Mouse (Mus musculus) stomach, postnatal 0 days (tissue): ENCODE data around the gene Tef. TPM values are rescaled to one million over a fixed set of nuclear protein-coding genes. Genes with fewer than 3 reads are reported as not detected.

Experiments
- ATAC-seq: fragments of 200-750 bp; cut with Nextera tagmentation; 2 replicates; pipeline ENCODE4 v1.8.0; 2017; ENCODE audit not compliant: low FRiP score, low TSS enrichment
- DNase-seq: peaks from one replicate; pipeline ENCODE4 v3.0.0-alpha.2; 2016; ENCODE audit warnings: low spot score
- H3K27ac ChIP-seq: fragments of 300-500 bp; sonication (generic); replicated peaks from 2 replicates; pipeline ENCODE4 v1.5.1; 2014; ENCODE audit warnings: mild to moderate bottlenecking, control low read depth
- H3K27me3 ChIP-seq: fragments of 300-500 bp; sonication (generic); 2 replicates; pipeline ENCODE4 v1.6.1; 2014; ENCODE audit warnings: low read length; ENCODE audit not compliant: control insufficient read depth, insufficient read depth
- H3K36me3 ChIP-seq: fragments of 300-500 bp; sonication (generic); 2 replicates; pipeline ENCODE4 v1.6.1; 2014; ENCODE audit warnings: low read length, mixed read lengths; ENCODE audit not compliant: control insufficient read depth, insufficient read depth
- H3K4me1 ChIP-seq: fragments of 300-500 bp; sonication (generic); replicated peaks from 2 replicates; pipeline ENCODE4 v1.6.1; 2014; ENCODE audit warnings: antibody characterized with exemption; ENCODE audit not compliant: control insufficient read depth, insufficient read depth
- H3K4me2 ChIP-seq: fragments of 300-500 bp; sonication (generic); replicated peaks from 2 replicates; pipeline ENCODE4 v1.6.1; 2014; ENCODE audit warnings: low read depth, mild to moderate bottlenecking, control low read depth, moderate library complexity
- H3K4me3 ChIP-seq: fragments of 300-500 bp; sonication (generic); 2 replicates; pipeline ENCODE4 v1.5.1; 2014; ENCODE audit warnings: low read depth, low read length, control low read depth
- H3K9ac ChIP-seq: fragments of 300-500 bp; sonication (generic); 2 replicates; pipeline ENCODE4 v1.6.1; 2014; ENCODE audit warnings: mild to moderate bottlenecking, low read length, control low read depth, mixed read lengths
- H3K9me3 ChIP-seq: fragments of 300-500 bp; sonication (generic); 2 replicates; pipeline ENCODE4 v1.6.1; 2016; ENCODE audit warnings: low read length; ENCODE audit not compliant: control insufficient read depth
- CTCF ChIP-seq: IDR thresholded peaks from 2 replicates; pipeline ENCODE4 v1.5.1; 2016; ENCODE audit warnings: antibody characterized with exemption, low read depth, mild to moderate bottlenecking, moderate library complexity
- EP300 ChIP-seq: optimal IDR thresholded peaks from 2 replicates; pipeline ENCODE3; 2016; ENCODE audit warnings: antibody characterized with exemption
- WGBS: fragments of 180-500 bp; shearing (Covaris S2); extraction: QIAGEN DNeasy Blood & Tissue Kit; methylation state at CpG from one replicate; pipeline ENCODE4 v1.1.7; 2014; 5-methylcytosine and 5-hydroxymethylcytosine counted together
- polyA plus RNA-seq: library from polyadenylated mRNA; unstranded; fragments of >200 nt; fragmentation: Nextera tagmentation; extraction: Ambion mirVana; gene quantifications from 2 replicates; pipeline ENCODE4 v1.2.1, GENCODE M21; 2015

The Tef gene
- polyA plus RNA-seq, 1 experiment from 2014 or later = 17.1 TPM

- DNase-seq = no peak
- H3K4me3 ChIP-seq = peak overlapping the region; percentile 75
- H3K27me3 ChIP-seq = no peaks in the 10 kb centered on the region
- peak overlapping the region; percentile 92 for H3K4me2 ChIP-seq
- peak overlapping the region; percentile 81 for H3K9ac ChIP-seq
- H3K4me1 ChIP-seq = peaks cover 4% of the 10 kb centered on the region; the same call in 1 of the 2 replicates
- H3K9me3 ChIP-seq = no peaks in the 10 kb centered on the region
- H3K36me3 ChIP-seq = peaks cover 13% of the 10 kb centered on the region; the same call in 1 of the 2 replicates
- WGBS = 33% methylated on average over 3 of the region's 3 CpGs
- TF ChIP-seq CTCF = 0 out of 2 replicates have a peak, but pooled peaks have one; percentile 17
- TF ChIP-seq EP300 = no peak
- ATAC-seq = no peak
- no peak overlapping the region; the same call in 1 of the 2 replicates for H3K27ac ChIP-seq
Observed at GRCm38 (mm10) chr15:81812287-81812686, 10.1 kb downstream of the Tef start.

- Histone ChIP-seq H3K4me2 (0 out of 2 replicates have a peak overlapping the region, but pooled peaks have one; percentile 92), H3K36me3 (peaks cover 17% of the 10 kb centered on the region), H3K4me1 (peaks cover 4% of the 10 kb centered on the region; the same call in 1 of the 2 replicates), H3K9me3 (no peaks in the 10 kb centered on the region), H3K4me3 (peak overlapping the region; percentile 75), H3K27ac (no peak overlapping the region), H3K9ac (no peak overlapping the region; the same call in 1 of the 2 replicates), H3K27me3 (no peaks in the 10 kb centered on the region)
- no peak for TF ChIP-seq EP300
- TF ChIP-seq CTCF = no peak
- WGBS = 59% methylated on average over 7 of the region's 7 CpGs
- DNase-seq (no peak), ATAC-seq (no peak)
Observed at GRCm38 (mm10) chr15:81812696-81813631, 10.7 kb downstream of the Tef start.

- ATAC-seq = no peak
- WGBS = 76% methylated on average over 5 of the region's 5 CpGs
- no peak overlapping the region for H3K4me2 ChIP-seq
Observed at GRCm38 (mm10) chr15:81813986-81814705, 11.9 kb downstream of the Tef start.

GRCm38 (mm10) chr15:81814716-81815370 is 12.6 kb downstream of the Tef start:
- H3K9ac ChIP-seq = no peak overlapping the region
- no peaks in the 10 kb centered on the region for H3K9me3 ChIP-seq
- 85% methylated on average over 12 of the region's 12 CpGs for WGBS
- peaks cover 2% of the 10 kb centered on the region; the same call in 1 of the 2 replicates for H3K4me1 ChIP-seq
- H3K27ac ChIP-seq = no peak overlapping the region
- H3K27me3 ChIP-seq = no peaks in the 10 kb centered on the region
- no peak overlapping the region for H3K4me3 ChIP-seq
- ATAC-seq (no peak), DNase-seq (no peak)
- TF ChIP-seq CTCF = no peak
- TF ChIP-seq EP300 = no peak
- H3K36me3 ChIP-seq = peaks cover 17% of the 10 kb centered on the region
- H3K4me2 ChIP-seq = no peak overlapping the region

More at GRCm38 (mm10) chr15:81813986-81814705, 11.9 kb downstream of the Tef start:
- no peak for TF ChIP-seq CTCF
- Histone ChIP-seq H3K27me3 (no peaks in the 10 kb centered on the region), H3K36me3 (peaks cover 17% of the 10 kb centered on the region), H3K9me3 (no peaks in the 10 kb centered on the region), H3K9ac (no peak overlapping the region), H3K4me1 (peaks cover 2% of the 10 kb centered on the region; the same call in 1 of the 2 replicates), H3K4me3 (no peak overlapping the region), H3K27ac (no peak overlapping the region)
- no peak for DNase-seq

GRCm38 (mm10) chr15:81818404-81818803 is 16.2 kb downstream of the Tef start:
- H3K4me1 ChIP-seq = no peaks in the 10 kb centered on the region
- H3K4me3 ChIP-seq = no peak overlapping the region
- 87% methylated on average over 3 of the region's 3 CpGs for WGBS
- DNase-seq = no peak
- no peak for ATAC-seq
- H3K9me3 ChIP-seq = no peaks in the 10 kb centered on the region
- H3K9ac ChIP-seq = no peak overlapping the region
- no peak overlapping the region for H3K4me2 ChIP-seq
- TF ChIP-seq CTCF = no peak
- TF ChIP-seq EP300 = no peak
- H3K27me3 ChIP-seq = no peaks in the 10 kb centered on the region
- peaks cover 30% of the 10 kb centered on the region for H3K36me3 ChIP-seq
- no peak overlapping the region for H3K27ac ChIP-seq
